Mouse (Mus musculus) CH12F3 (cell line): Measurements from ENCODE around the gene Adgre4.
"Not testable (repeated sequence)": the region's sequence is repeated elsewhere in the genome, so short reads cannot be mapped to it uniquely, and the experiment has no call there.

Experiments
- in situ Hi-C: fragments of 300-500 bp; cut with MboI; formaldehyde crosslinking; loops from 2 replicates; pipeline ENCODE4 v1.14.3; 2020; ENCODE audit warnings: low sequenced_read_pairs

The Adgre4 gene

GRCm38 (mm10) chr17:55749786-55750185 lies at the start of gene Adgre4:
Gene Adgre4, plus strand, starts transcription at chr17:55749984.
- in situ Hi-C loops, result no loop called here

- in situ Hi-C loops, result no loop called here
Observed at GRCm38 (mm10) chr17:55702161-55702820, 47.5 kb upstream of the Adgre4 start.

GRCm38 (mm10) chr17:55702865-55703264 lies 46.9 kb upstream of the Adgre4 start:
- in situ Hi-C loops, result no loop called here

- in situ Hi-C loops, result loop anchor here (10.0 kb wide), 1 partner anchor 153 kb away; no protein-coding TSS in a partner anchor
Observed at GRCm38 (mm10) chr17:55711984-55712811, 37.6 kb upstream of the Adgre4 start, which contains the start of gene Pot1b. Gene Pot1b, minus strand, starts transcription at chr17:55712628.

- in situ Hi-C loops, result no loop called here
Observed at GRCm38 (mm10) chr17:55721270-55721669, 28.5 kb upstream of the Adgre4 start.

- in situ Hi-C loops, result no loop called here
Observed at GRCm38 (mm10) chr17:55722250-55722649, 27.5 kb upstream of the Adgre4 start.

- in situ Hi-C loops, result no loop called here
Observed at GRCm38 (mm10) chr17:55726193-55726592, 23.6 kb upstream of the Adgre4 start.

GRCm38 (mm10) chr17:55736675-55737074 lies 13.1 kb upstream of the Adgre4 start:
- in situ Hi-C loops, result no loop called here

- in situ Hi-C loops, result no loop called here
Observed at GRCm38 (mm10) chr17:55751170-55751569, 1.4 kb downstream of the Adgre4 start.

GRCm38 (mm10) chr17:55813642-55814041 lies 63.9 kb downstream of the Adgre4 start:
- in situ Hi-C loops, result no loop called here

- in situ Hi-C loops, result no loop called here
Observed at GRCm38 (mm10) chr17:55816853-55817252, 67.1 kb downstream of the Adgre4 start.

GRCm38 (mm10) chr17:55821566-55821965 lies 71.8 kb downstream of the Adgre4 start:
- in situ Hi-C loops, result no loop called here

GRCm38 (mm10) chr17:55843067-55843466 lies 93.3 kb downstream of the Adgre4 start:
- in situ Hi-C loops, result no loop called here

GRCm38 (mm10) chr17:55877184-55877583 lies 127.4 kb downstream of the Adgre4 start:
- in situ Hi-C loops, result no loop called here

- in situ Hi-C loops, result not testable (repeated sequence)
Observed at GRCm38 (mm10) chr17:55878282-55878635, 128.5 kb downstream of the Adgre4 start.

- in situ Hi-C loops, result not testable (repeated sequence)
Observed at GRCm38 (mm10) chr17:55878636-55879369, 129.0 kb downstream of the Adgre4 start, which contains the start of gene Zfp119a. Gene Zfp119a, minus strand, starts transcription at chr17:55878930.

GRCm38 (mm10) chr17:55883631-55884030 lies 133.8 kb downstream of the Adgre4 start:
- in situ Hi-C loops, result no loop called here

- in situ Hi-C loops, result no loop called here
Observed at GRCm38 (mm10) chr17:55884912-55885311, 135.1 kb downstream of the Adgre4 start.

GRCm38 (mm10) chr17:55892406-55892955 lies 142.7 kb downstream of the Adgre4 start:
- in situ Hi-C loops, result not testable (repeated sequence)

- in situ Hi-C loops, result no loop called here
Observed at GRCm38 (mm10) chr17:55903087-55903486, 153.3 kb downstream of the Adgre4 start.
